Mouse (Mus musculus) WW6 (cell line): ENCODE data around the gene Nxn.
"Not testable (repeated sequence)": the region's sequence is repeated elsewhere in the genome, so short reads cannot be mapped to it uniquely, and the experiment has no call there.

Source experiments
- DNase-seq: peaks from one replicate; pipeline ENCODE4 v3.0.0-alpha.2; 2013; ENCODE audit warnings: low read depth, low spot score

Gene Nxn

DNA sequence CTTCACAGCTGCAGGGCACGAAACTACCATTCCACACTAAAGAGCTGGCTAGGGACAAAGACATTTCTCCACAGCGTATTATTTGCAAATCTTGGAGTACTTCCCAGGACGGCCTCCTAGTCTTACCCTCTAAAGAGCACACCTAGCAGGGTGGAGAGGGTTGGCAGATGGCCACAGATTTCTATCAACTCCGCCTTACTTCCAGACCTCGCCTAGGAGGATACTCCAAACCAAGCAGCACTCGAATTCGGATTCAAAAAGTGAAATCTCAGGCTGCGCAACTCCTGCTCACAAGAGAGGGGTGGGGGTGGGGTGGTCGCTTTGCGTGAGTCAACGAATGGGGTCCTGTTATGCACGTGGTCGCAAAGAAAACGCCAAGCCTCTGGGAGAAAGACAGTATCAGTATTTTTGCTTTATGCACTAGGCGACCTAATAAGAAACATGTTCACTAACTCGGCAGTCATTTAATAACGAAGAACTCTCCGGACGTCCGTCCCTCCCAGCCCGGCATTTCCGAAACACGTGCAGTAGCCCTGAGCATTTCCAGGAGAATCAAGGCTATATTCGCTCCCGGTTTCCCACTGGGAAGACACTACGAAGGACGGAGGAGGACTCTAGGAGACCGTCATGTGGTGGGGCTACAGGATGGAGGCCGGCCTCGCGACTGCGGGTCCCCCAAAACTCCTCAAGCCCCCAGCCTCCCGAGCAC is 182.1 kb downstream of the Nxn start:
- no peak for DNase-seq

DNA sequence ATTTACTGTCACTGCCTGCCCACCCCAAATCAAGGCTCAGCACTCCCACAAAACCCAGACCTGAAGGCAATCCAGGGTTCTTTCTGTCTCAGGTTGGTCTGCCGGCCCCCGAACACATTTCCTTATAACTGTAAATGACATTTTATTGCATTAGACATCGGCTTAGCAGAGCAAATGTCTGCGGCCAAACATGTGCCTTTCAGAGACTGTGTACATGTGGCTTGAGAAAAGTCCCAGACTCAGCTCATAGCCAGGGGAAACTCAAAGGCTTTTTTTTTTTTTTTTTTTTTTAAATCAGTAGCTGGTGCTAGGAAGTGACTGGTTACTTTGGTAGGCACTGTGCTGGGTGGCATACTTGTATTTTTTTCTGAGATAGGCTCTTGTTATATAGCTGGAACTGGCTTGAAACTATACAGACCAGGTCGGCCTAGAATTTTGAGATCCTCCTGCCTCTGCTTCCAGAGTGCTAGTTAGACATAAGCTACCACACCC is 182.8 kb downstream of the Nxn start:
- no peak for DNase-seq

DNA sequence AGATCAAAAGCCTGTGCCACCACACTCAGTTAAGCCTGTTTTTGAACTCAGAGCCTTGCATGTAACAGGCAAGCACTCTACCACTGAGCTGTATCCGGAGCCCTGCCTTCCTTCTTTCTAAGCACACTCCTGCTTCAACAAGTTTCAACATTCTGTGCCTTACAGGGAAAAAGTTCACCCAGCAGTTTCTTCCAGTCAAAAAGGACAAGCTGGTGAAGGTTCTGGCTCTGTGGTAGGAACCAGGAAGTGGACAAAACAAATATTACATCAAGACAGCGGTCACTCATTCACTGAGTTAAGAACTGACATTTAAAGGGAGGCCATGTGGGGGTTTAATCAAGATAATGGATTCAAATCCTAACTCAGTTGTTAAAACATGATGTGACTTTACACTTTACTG is 183.9 kb downstream of the Nxn start:
- DNase-seq = no peak

DNA sequence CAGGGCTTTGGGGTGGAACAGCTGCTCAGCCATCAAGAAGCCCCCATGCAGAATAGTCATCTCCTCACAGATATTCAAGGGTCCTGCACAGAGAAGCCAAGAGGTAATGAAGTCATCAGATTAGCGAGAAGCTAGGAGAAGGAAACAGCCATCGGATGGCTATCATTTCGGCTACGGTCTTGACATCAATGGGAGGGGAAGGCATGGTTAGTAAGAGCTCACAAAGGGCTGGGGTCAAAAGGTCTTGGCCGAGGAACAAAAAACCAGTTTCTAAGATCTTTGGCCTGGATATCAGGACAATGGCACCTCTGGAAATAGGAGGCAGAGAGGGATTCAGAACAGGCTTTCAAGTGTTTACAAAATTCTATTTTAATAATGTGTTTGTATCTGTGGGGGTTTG is 185.1 kb downstream of the Nxn start:
- DNase-seq = no peak

DNA sequence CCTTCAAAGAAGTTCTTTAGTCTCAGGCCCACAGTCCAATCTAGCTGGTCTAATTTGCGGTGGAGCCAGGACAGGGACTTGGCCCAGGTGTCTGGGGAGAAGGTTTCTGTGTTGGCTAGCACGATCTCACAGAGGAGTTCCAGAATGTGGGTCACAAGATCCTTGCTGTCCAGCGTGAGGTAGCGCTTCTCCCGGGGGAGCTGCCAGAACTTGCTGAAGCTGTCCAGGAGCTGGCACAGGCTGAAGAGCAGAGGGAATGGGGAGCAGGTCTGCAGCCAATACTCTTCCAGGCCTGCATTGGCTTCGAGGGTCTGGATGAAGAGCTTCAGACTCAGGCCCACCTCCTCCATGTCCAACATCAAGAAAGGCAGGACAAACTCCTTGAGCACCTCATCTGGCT is 187.3 kb downstream of the Nxn start:
- DNase-seq = not testable (repeated sequence)

DNA sequence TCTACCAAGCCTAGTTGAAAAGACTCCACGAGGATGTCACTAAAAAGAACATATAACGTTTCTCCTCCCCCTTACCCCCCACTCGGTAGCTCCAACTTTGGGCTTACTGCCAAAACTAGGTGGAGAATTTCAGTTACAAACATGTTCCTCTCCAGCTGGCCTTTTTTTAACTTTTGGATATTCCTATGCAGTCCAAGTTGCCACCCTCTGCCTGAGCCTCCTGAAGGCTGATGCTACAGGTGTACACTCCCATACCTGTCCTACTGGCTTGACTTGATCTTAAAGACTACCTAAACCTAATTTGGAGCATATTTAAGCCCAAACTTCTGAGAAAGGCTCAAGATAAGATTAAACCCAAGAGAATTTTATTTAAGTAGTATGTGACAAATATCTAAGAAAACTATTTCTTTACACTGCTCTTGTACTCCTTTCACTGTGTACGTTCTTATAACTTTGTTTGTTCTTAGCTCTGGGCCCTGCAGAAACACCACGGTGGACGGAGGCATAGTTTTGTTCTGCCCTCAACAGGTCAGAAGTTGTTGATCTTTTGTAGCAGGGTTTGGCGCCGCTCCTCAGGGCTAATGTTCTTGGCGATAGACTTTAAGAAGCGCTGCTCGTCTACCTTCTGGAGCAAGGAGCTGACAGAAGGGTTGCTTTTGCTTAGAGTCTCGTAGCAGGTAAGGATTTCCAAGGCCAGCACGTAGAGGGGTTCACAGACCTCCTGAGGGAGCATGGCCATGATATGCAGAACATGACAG is 188.5 kb downstream of the Nxn start:
- DNase-seq = no peak
